Mouse (Mus musculus): ENCODE measurements at regions not wholly inside any gene's neighbourhood (a gene's known extent, or its start where the extent isn't known, plus 50 kb on each side); places are given as distances from the start of the nearest gene placed in this dataset.

DNA sequence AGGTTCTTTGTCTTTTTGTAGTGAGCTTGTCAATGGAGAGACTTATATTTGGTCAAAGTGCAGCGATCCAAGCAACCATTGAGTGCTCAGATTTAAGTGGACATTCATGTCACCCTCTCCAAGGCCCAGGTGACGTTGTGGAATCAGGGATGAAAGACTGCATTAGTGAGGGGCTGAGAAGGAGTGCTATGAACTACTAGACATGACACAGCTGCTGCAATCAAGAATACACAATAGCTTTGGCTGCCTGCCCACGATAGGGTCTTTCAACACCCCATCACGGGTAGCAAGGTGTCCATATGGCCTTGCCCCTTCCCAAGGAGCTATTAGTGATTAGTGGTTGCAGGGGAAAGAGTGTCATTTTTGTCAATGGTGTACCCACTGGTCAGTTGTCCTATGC lies 229.7 kb downstream of the Kcnrg start:
- Histone ChIP-seq H3K9ac (ENCODE audit: control insufficient read depth, low read depth, low read length, poor library complexity, severe bottlenecking) (no peak overlapping the region), H3K4me1 (ENCODE audit: control insufficient read depth in 1 of 2, insufficient read depth in 2 of 2, low read length in 2 of 2) (no peaks in the 10 kb centered on the region), H3K9me3 (replicated peaks; ENCODE audit: insufficient read depth, low read length) (no peaks in the 10 kb centered on the region), H3K79me2 (ENCODE audit: control insufficient read depth, insufficient read depth, low read length, poor library complexity) (no peaks in the 10 kb centered on the region), H3K27ac (ENCODE audit: control insufficient read depth, low read depth, low read length) (no peak overlapping the region), H3K27me3 (ENCODE audit: control insufficient read depth in 1 of 2, insufficient read depth in 2 of 2, low read length in 2 of 2) (no peaks in the 10 kb centered on the region; a peak in 1 of 4 replicates), H3K36me3 (ENCODE audit: control insufficient read depth in 1 of 2, insufficient read depth in 2 of 2, low read length in 2 of 2) (no peaks in the 10 kb centered on the region), H3K4me3 (ENCODE audit: control insufficient read depth in 1 of 2, insufficient read depth in 1 of 2, low read depth in 2 of 2, low read length in 2 of 2) (no peak overlapping the region)
- DNase-seq (ENCODE audit: low read depth, low spot score), result no peak
- TF ChIP-seq TCF12 (IDR thresholded peaks at IDR 0.05; ENCODE audit: low read depth, low read length) (no peak), POLR2A (IDR thresholded peaks at IDR 0.05; ENCODE audit: control insufficient read depth in 1 of 2, insufficient read depth in 1 of 2, low read depth in 1 of 2, low read length in 2 of 2, poor library complexity in 1 of 2) (no peak), CTCF (IDR thresholded peaks at IDR 0.05 in 2 of 3, conservative IDR thresholded peaks at IDR 0.05 in 1 of 3; ENCODE audit: control insufficient read depth in 1 of 3, insufficient read depth in 1 of 3, low read depth in 2 of 3, low read length in 3 of 3, poor library complexity in 1 of 3, severe bottlenecking in 1 of 3) (no peak), GATA1 (IDR thresholded peaks at IDR 0.05; ENCODE audit: low read depth, low read length) (no peak), UBTF (IDR thresholded peaks at IDR 0.05; ENCODE audit: borderline replicate concordance, insufficient read depth, low read depth, low read length) (no peak), NRF1 (IDR thresholded peaks at IDR 0.05; ENCODE audit: insufficient read depth, low read depth, low read length, poor library complexity, severe bottlenecking) (no peak), JUND (IDR thresholded peaks at IDR 0.05; ENCODE audit: low read depth, low read length) (no peak), CHD1 (IDR thresholded peaks at IDR 0.05; ENCODE audit: low read depth, low read length) (no peak), MEF2A (IDR thresholded peaks at IDR 0.05; ENCODE audit: extremely low read depth, insufficient replicate concordance, low read depth, low read length, poor library complexity, severe bottlenecking) (no peak), ZNF384 (IDR thresholded peaks at IDR 0.05; ENCODE audit: low read depth, low read length) (no peak), MAX (IDR thresholded peaks at IDR 0.05; ENCODE audit: low read length) (no peak), SIN3A (IDR thresholded peaks at IDR 0.05; ENCODE audit: low read length) (no peak)

DNA sequence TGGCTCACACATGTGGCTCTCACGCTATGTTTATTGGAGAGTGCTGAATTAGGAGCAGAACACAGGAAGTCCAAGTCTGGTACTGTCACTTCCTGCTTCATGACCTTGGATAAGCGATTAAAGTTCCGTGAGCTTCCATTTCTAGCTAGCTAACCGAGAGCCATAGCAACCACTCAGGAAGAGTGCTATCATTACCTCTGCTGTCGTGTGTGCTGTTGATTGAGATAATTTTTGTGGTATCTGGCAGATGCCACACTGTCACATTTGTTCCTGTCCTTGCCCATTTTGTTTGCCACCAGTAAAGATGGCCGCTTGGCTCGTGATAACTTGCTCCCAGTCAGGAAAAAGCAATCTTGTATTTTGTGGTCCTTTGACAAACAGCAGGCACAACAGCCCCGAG lies 230.6 kb downstream of the Kcnrg start:
- Histone ChIP-seq H3K36me3 (ENCODE audit: control insufficient read depth in 1 of 2, insufficient read depth in 2 of 2, low read length in 2 of 2) (no peaks in the 10 kb centered on the region), H3K27me3 (ENCODE audit: control insufficient read depth in 1 of 2, insufficient read depth in 2 of 2, low read length in 2 of 2) (no peaks in the 10 kb centered on the region), H3K9ac (ENCODE audit: control insufficient read depth, low read depth, low read length, poor library complexity, severe bottlenecking) (no peak overlapping the region), H3K79me2 (ENCODE audit: control insufficient read depth, insufficient read depth, low read length, poor library complexity) (no peaks in the 10 kb centered on the region), H3K27ac (ENCODE audit: control insufficient read depth, low read depth, low read length) (no peak overlapping the region), H3K9me3 (replicated peaks; ENCODE audit: insufficient read depth, low read length) (no peaks in the 10 kb centered on the region), H3K4me3 (ENCODE audit: control insufficient read depth in 1 of 2, insufficient read depth in 1 of 2, low read depth in 2 of 2, low read length in 2 of 2) (no peak overlapping the region), H3K4me1 (ENCODE audit: control insufficient read depth in 1 of 2, insufficient read depth in 2 of 2, low read length in 2 of 2) (no peaks in the 10 kb centered on the region)
- peak; percentile 15 for DNase-seq (ENCODE audit: low read depth, low spot score)
- TF ChIP-seq GATA1 (IDR thresholded peaks at IDR 0.05; ENCODE audit: low read depth, low read length) (0 out of 2 replicates have a peak, but pooled peaks have one; percentile 11), CTCF (IDR thresholded peaks at IDR 0.05 in 2 of 3, conservative IDR thresholded peaks at IDR 0.05 in 1 of 3; ENCODE audit: control insufficient read depth in 1 of 3, insufficient read depth in 1 of 3, low read depth in 2 of 3, low read length in 3 of 3, poor library complexity in 1 of 3, severe bottlenecking in 1 of 3) (no peak)

GRCm38 (mm10) chr14:61842476-61842875 lies 235.2 kb downstream of the Kcnrg start:
- Histone ChIP-seq H3K9ac (ENCODE audit: control insufficient read depth, low read depth, low read length, poor library complexity, severe bottlenecking) (no peak overlapping the region), H3K36me3 (ENCODE audit: control insufficient read depth in 1 of 2, insufficient read depth in 2 of 2, low read length in 2 of 2) (no peaks in the 10 kb centered on the region), H3K9me3 (replicated peaks; ENCODE audit: insufficient read depth, low read length) (no peaks in the 10 kb centered on the region), H3K4me1 (ENCODE audit: control insufficient read depth in 1 of 2, insufficient read depth in 2 of 2, low read length in 2 of 2) (no peaks in the 10 kb centered on the region), H3K27ac (ENCODE audit: control insufficient read depth, low read depth, low read length) (no peak overlapping the region), H3K79me2 (ENCODE audit: control insufficient read depth, insufficient read depth, low read length, poor library complexity) (no peaks in the 10 kb centered on the region), H3K4me3 (ENCODE audit: control insufficient read depth in 1 of 2, insufficient read depth in 1 of 2, low read depth in 2 of 2, low read length in 2 of 2) (no peak overlapping the region), H3K27me3 (ENCODE audit: control insufficient read depth in 1 of 2, insufficient read depth in 2 of 2, low read length in 2 of 2) (no peaks in the 10 kb centered on the region; a peak in 2 of 4 replicates)
- TF ChIP-seq POLR2AphosphoS2 (IDR thresholded peaks at IDR 0.05; ENCODE audit: low read length), result no peak
- TF ChIP-seq E2F4 (IDR thresholded peaks at IDR 0.05; ENCODE audit: borderline replicate concordance, low read depth, low read length), result no peak
- TF ChIP-seq ETS1 (IDR thresholded peaks at IDR 0.05; ENCODE audit: low read depth, low read length), result no peak
- no peak for TF ChIP-seq USF2 (IDR thresholded peaks at IDR 0.05; ENCODE audit: borderline replicate concordance in 1 of 2, insufficient read depth in 1 of 2, low read depth in 1 of 2, low read length in 2 of 2)
- no peak for TF ChIP-seq NELFE (IDR thresholded peaks at IDR 0.05; ENCODE audit: low read depth, low read length)
- no peak for TF ChIP-seq GATA1 (IDR thresholded peaks at IDR 0.05; ENCODE audit: low read depth, low read length)
- TF ChIP-seq ZMIZ1 (IDR thresholded peaks at IDR 0.05; ENCODE audit: low read depth, low read length), result no peak
- TF ChIP-seq MEF2A (IDR thresholded peaks at IDR 0.05; ENCODE audit: extremely low read depth, insufficient replicate concordance, low read depth, low read length, poor library complexity, severe bottlenecking), result no peak
- no peak for TF ChIP-seq CHD2 (IDR thresholded peaks at IDR 0.05; ENCODE audit: low read length)
- TF ChIP-seq HCFC1 (IDR thresholded peaks at IDR 0.05; ENCODE audit: low read depth, low read length), result no peak
- TF ChIP-seq RAD21 (IDR thresholded peaks at IDR 0.05; ENCODE audit: low read depth, low read length), result no peak
- no peak for TF ChIP-seq CTCF (IDR thresholded peaks at IDR 0.05 in 2 of 3, conservative IDR thresholded peaks at IDR 0.05 in 1 of 3; ENCODE audit: control insufficient read depth in 1 of 3, insufficient read depth in 1 of 3, low read depth in 2 of 3, low read length in 3 of 3, poor library complexity in 1 of 3, severe bottlenecking in 1 of 3)
- no peak for TF ChIP-seq BHLHE40 (IDR thresholded peaks at IDR 0.05; ENCODE audit: borderline replicate concordance, low read depth, low read length)
- no peak for TF ChIP-seq ELF1 (IDR thresholded peaks at IDR 0.05; ENCODE audit: low read depth, low read length)
- no peak for TF ChIP-seq GABPA (IDR thresholded peaks at IDR 0.05; ENCODE audit: low read depth, low read length)
- no peak for TF ChIP-seq JUND (IDR thresholded peaks at IDR 0.05; ENCODE audit: low read depth, low read length)
- DNase-seq (ENCODE audit: low read depth, low spot score), result no peak

All from MEL (cell line).